Mouse (Mus musculus): Measurements from ENCODE around the gene 0610009B22Rik. TPM values are rescaled to one million over a fixed set of nuclear protein-coding genes. Genes with fewer than 3 reads are reported as not detected.
A peak's percentile ranks its signal among the peaks of the same experiment; 100 is the strongest.
"Not testable (repeated sequence)": the region's sequence is repeated elsewhere in the genome, so short reads cannot be mapped to it uniquely, and the experiment has no call there.

The 0610009B22Rik gene
- polyA plus RNA-seq (2015; fragmentation: Nextera tagmentation; extraction: Ambion mirVana), result 34.4 and 36.0 TPM in 2 replicates

- peak within 1 kb of the TSS; percentile 79 for H3K4me3 ChIP-seq (ENCODE audit: low read depth, low read length)
- H3K9ac ChIP-seq (ENCODE audit: low read depth, low read length), result peak within 1 kb of the TSS; percentile 83
- H3K9me3 ChIP-seq (replicated peaks; ENCODE audit: control insufficient read depth, low read length), result no peaks in the 10 kb centered on the region
- H3K4me2 ChIP-seq (ENCODE audit: low read depth, low read length), result peak within 1 kb of the TSS; percentile 89
- H3K4me1 ChIP-seq (ENCODE audit: control insufficient read depth, low read depth, low read length), result peaks cover 10% of the 10 kb centered on the region
- no peaks in the 10 kb centered on the region; the same call in 1 of the 2 replicates for H3K36me3 ChIP-seq (ENCODE audit: control insufficient read depth, insufficient read depth)
- peak; percentile 98 for ATAC-seq (ENCODE audit: low read depth)
- WGBS (ENCODE audit: insufficient replicate concordance), result under 1% methylated on average over 60 of the region's 60 CpGs
- H3K27me3 ChIP-seq (ENCODE audit: control insufficient read depth, insufficient read depth, low read depth, low read length), result no peaks in the 10 kb centered on the region; the same call in 1 of the 2 replicates
- H3K27ac ChIP-seq (ENCODE audit: low read length), result peak within 1 kb of the TSS; percentile 91
These were observed at the start of gene 0610009B22Rik for GRCm38 (mm10) chr11:51688330-51689328. Gene 0610009B22Rik (minus strand): TSS chr11:51688874.

DNA sequence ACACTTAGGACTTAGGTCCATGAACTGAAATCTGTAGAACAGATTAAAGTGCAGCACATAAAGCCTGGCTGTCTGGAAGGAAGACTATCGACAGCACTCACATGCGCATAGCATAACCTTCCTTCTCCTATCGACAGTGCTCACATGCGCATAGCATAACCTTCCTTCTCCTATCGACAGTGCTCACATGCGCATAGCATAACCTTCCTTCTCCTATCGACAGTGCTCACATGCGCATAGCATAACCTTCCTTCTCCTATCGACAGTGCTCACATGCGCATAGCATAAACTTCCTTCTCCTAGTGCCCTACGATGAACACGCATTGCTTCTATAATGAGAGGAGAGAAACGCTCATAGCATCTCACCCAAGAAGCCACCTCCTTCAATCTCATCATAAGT, 45.5 kb upstream of the 0610009B22Rik start:
- not testable (repeated sequence) for H3K9ac ChIP-seq (ENCODE audit: low read depth, low read length); ATAC-seq (ENCODE audit: low read depth); H3K4me3 ChIP-seq (ENCODE audit: low read depth, low read length); H3K9me3 ChIP-seq (replicated peaks; ENCODE audit: control insufficient read depth, low read length); H3K4me2 ChIP-seq (ENCODE audit: low read depth, low read length); H3K27me3 ChIP-seq (ENCODE audit: control insufficient read depth, insufficient read depth, low read depth, low read length); H3K27ac ChIP-seq (ENCODE audit: low read length)
- Histone ChIP-seq H3K36me3 (ENCODE audit: control insufficient read depth, insufficient read depth) (peaks cover 12% of the 10 kb centered on the region; the same call in 1 of the 2 replicates), H3K4me1 (ENCODE audit: control insufficient read depth, low read depth, low read length) (peaks cover 11% of the 10 kb centered on the region)
- 84% methylated on average over 11 of the region's 13 CpGs for WGBS (ENCODE audit: insufficient replicate concordance)

DNA sequence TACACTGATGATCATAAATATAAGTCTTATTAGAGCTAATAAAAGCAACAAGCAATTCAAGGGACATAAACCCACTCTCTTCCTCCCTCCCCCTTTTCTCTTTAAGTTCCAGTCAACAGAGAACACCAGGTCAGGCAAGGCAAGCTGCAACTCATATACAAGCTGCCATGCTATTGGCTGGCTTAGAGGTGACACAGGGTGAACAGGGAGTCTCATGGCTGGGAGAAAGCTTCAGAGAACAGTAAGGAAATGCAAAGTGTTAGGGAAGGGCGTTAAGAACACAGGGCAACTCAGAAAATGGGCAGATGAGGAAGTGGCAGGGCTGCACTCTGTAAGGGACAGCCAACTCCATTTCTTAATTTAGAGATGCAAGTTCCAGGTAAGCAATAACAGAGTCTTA, 44.2 kb upstream of the 0610009B22Rik start:
- 59% methylated on average over 1 of the region's 1 CpGs for WGBS (ENCODE audit: insufficient replicate concordance)
- peaks cover 12% of the 10 kb centered on the region; the same call in 1 of the 2 replicates for H3K36me3 ChIP-seq (ENCODE audit: control insufficient read depth, insufficient read depth)
- ATAC-seq (ENCODE audit: low read depth), result no peak

DNA sequence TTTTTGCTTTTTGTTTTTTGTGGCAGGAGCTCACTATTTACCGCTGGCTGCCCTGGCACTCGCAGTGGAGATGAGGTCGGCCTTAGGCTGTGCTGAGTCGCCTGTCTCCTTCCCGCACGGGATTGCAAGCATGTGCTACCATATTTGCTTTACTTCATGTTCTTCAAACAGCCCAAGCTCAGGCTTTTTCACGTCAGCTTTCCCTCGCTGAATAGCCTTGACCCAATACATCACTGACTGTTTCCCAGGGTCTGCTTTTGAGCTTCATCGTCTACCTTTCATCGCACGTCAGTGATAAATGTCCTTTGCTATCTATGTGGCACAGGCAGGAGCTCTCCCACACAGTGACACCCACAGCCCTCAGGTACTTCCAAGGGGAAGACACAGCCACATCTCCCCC, 32.4 kb upstream of the 0610009B22Rik start:
- no peak for ATAC-seq (ENCODE audit: low read depth)
- H3K36me3 ChIP-seq (ENCODE audit: control insufficient read depth, insufficient read depth), result peaks cover 33% of the 10 kb centered on the region
- 82% methylated on average over 11 of the region's 11 CpGs for WGBS (ENCODE audit: insufficient replicate concordance)

More for the DNA sequence above, 44.2 kb upstream of the 0610009B22Rik start:
- Histone ChIP-seq H3K4me1 (ENCODE audit: control insufficient read depth, low read depth, low read length) (no peaks in the 10 kb centered on the region), H3K4me2 (ENCODE audit: low read depth, low read length) (no peak overlapping the region), H3K27me3 (ENCODE audit: control insufficient read depth, insufficient read depth, low read depth, low read length) (no peaks in the 10 kb centered on the region), H3K9me3 (replicated peaks; ENCODE audit: control insufficient read depth, low read length) (no peaks in the 10 kb centered on the region), H3K9ac (ENCODE audit: low read depth, low read length) (no peak overlapping the region), H3K27ac (ENCODE audit: low read length) (no peak overlapping the region), H3K4me3 (ENCODE audit: low read depth, low read length) (no peak overlapping the region)

DNA sequence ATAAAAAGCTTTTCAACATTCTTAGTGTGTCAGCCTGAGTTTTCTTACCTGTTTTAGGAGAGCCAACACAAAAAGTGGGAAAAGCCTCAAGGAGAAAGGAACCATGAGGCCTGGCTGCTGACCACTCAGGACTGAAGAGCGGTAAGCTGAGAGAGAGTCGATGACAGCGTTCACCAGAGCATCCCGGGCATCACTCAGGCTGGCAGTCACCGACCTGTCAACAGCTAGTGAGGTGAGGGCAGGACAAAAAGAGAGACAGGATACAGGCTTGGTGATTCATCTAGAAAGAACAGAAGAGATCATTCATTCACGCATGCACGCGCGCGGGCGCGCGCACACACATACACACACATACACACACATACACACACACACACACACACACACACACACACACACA, 18.4 kb upstream of the 0610009B22Rik start:
- H3K4me2 ChIP-seq (ENCODE audit: low read depth, low read length), result no peak overlapping the region
- no peak overlapping the region for H3K27ac ChIP-seq (ENCODE audit: low read length)
- no peak overlapping the region for H3K9ac ChIP-seq (ENCODE audit: low read depth, low read length)
- no peak for ATAC-seq (ENCODE audit: low read depth)
- H3K9me3 ChIP-seq (replicated peaks; ENCODE audit: control insufficient read depth, low read length), result no peaks in the 10 kb centered on the region
- H3K36me3 ChIP-seq (ENCODE audit: control insufficient read depth, insufficient read depth), result peaks cover 27% of the 10 kb centered on the region
- WGBS (ENCODE audit: insufficient replicate concordance), result 96% methylated on average over 13 of the region's 13 CpGs
- no peaks in the 10 kb centered on the region for H3K4me1 ChIP-seq (ENCODE audit: control insufficient read depth, low read depth, low read length)
- no peaks in the 10 kb centered on the region for H3K27me3 ChIP-seq (ENCODE audit: control insufficient read depth, insufficient read depth, low read depth, low read length)
- no peak overlapping the region for H3K4me3 ChIP-seq (ENCODE audit: low read depth, low read length)

More for the DNA sequence above, 32.4 kb upstream of the 0610009B22Rik start:
- Histone ChIP-seq H3K9me3 (replicated peaks; ENCODE audit: control insufficient read depth, low read length) (no peaks in the 10 kb centered on the region), H3K4me3 (ENCODE audit: low read depth, low read length) (no peak overlapping the region), H3K27me3 (ENCODE audit: control insufficient read depth, insufficient read depth, low read depth, low read length) (no peaks in the 10 kb centered on the region), H3K9ac (ENCODE audit: low read depth, low read length) (no peak overlapping the region), H3K27ac (ENCODE audit: low read length) (no peak overlapping the region), H3K4me2 (ENCODE audit: low read depth, low read length) (no peak overlapping the region), H3K4me1 (ENCODE audit: control insufficient read depth, low read depth, low read length) (no peaks in the 10 kb centered on the region)

DNA sequence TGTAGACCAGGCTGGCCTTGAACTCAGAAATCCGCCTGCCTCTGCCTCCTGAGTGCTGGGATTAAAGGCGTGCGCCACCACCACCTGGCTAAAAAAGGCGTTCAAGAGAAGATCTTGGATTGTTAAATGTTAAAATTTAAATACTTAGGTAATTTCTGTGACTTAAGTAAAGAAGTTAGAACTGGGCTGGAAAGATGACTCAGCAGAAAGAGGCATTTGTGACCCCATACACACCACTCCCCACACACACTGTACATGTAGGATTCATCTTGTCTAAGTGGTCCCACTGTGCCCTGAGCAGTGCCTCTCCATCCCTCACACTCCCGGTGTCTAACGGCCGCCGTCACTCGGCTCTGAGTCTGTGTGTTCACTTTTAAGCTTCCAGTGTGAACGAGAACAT, 17.8 kb upstream of the 0610009B22Rik start:
- Histone ChIP-seq H3K36me3 (ENCODE audit: control insufficient read depth, insufficient read depth) (peaks cover 23% of the 10 kb centered on the region), H3K27me3 (ENCODE audit: control insufficient read depth, insufficient read depth, low read depth, low read length) (no peaks in the 10 kb centered on the region), H3K27ac (ENCODE audit: low read length) (no peak overlapping the region), H3K4me3 (ENCODE audit: low read depth, low read length) (no peak overlapping the region), H3K9me3 (replicated peaks; ENCODE audit: control insufficient read depth, low read length) (no peaks in the 10 kb centered on the region), H3K9ac (ENCODE audit: low read depth, low read length) (no peak overlapping the region), H3K4me2 (ENCODE audit: low read depth, low read length) (no peak overlapping the region), H3K4me1 (ENCODE audit: control insufficient read depth, low read depth, low read length) (no peaks in the 10 kb centered on the region)
- 89% methylated on average over 10 of the region's 10 CpGs for WGBS (ENCODE audit: insufficient replicate concordance)
- ATAC-seq (ENCODE audit: low read depth), result no peak

DNA sequence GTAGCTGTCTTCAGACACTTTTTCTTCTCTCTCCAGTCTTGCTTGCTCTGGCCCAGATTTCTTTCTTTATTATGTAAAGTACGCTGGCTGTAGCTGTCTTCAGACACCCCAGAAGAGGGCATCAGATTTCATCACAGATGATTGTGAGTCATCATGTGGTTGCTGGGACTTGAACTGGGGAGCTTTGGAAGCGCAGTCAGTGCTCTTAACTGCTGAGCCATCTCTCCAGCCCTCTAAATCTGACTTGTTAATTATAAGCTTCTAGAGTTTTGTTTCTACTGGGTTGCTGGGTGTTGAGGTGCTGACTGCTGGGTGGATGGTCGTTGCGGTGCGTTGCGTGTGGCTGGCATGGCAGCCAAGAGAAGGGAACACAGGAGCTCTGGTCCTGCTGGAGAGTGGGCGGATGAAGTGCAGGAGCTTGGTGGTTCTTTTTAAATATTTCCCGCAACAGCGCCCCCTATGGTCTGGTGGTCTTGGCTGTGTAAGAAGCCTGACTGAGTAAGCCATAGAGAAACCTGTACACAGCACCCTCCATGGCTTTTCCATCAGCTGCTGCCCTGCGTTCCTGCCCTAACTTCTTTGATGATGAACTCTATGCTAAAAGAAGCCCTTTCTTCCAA, 14.8 kb upstream of the 0610009B22Rik start:
- Histone ChIP-seq H3K4me1 (ENCODE audit: control insufficient read depth, low read depth, low read length) (no peaks in the 10 kb centered on the region), H3K4me3 (ENCODE audit: low read depth, low read length) (no peak overlapping the region), H3K4me2 (ENCODE audit: low read depth, low read length) (no peak overlapping the region), H3K36me3 (ENCODE audit: control insufficient read depth, insufficient read depth) (peaks cover 28% of the 10 kb centered on the region), H3K27ac (ENCODE audit: low read length) (no peak overlapping the region), H3K27me3 (ENCODE audit: control insufficient read depth, insufficient read depth, low read depth, low read length) (no peaks in the 10 kb centered on the region), H3K9me3 (replicated peaks; ENCODE audit: control insufficient read depth, low read length) (no peaks in the 10 kb centered on the region), H3K9ac (ENCODE audit: low read depth, low read length) (no peak overlapping the region)
- 68% methylated on average over 10 of the region's 10 CpGs for WGBS (ENCODE audit: insufficient replicate concordance)
- ATAC-seq (ENCODE audit: low read depth), result no peak

DNA sequence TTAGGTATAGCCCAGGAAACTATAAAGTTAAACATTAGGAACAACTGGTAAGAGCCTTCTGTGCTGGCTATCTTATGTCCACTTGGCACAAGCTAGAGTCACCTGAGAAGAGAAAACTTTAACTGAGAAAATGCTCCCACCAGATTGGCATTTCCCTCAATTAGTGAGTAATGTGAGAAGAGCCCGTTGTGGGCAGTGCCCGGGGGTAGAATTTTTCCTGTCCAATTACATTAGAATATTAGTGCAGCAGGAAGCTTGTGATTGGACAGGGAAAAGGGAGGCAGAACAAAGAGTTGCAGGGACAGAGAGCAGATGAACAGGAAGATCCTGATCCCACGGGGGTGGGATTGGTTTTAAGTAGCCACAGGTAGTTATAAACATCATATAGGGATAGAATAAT, 14.2 kb upstream of the 0610009B22Rik start:
- Histone ChIP-seq H3K4me2 (ENCODE audit: low read depth, low read length) (no peak overlapping the region), H3K9ac (ENCODE audit: low read depth, low read length) (no peak overlapping the region), H3K4me3 (ENCODE audit: low read depth, low read length) (no peak overlapping the region), H3K27ac (ENCODE audit: low read length) (no peak overlapping the region), H3K9me3 (replicated peaks; ENCODE audit: control insufficient read depth, low read length) (no peaks in the 10 kb centered on the region), H3K27me3 (ENCODE audit: control insufficient read depth, insufficient read depth, low read depth, low read length) (no peaks in the 10 kb centered on the region), H3K4me1 (ENCODE audit: control insufficient read depth, low read depth, low read length) (no peaks in the 10 kb centered on the region), H3K36me3 (ENCODE audit: control insufficient read depth, insufficient read depth) (peaks cover 31% of the 10 kb centered on the region)
- ATAC-seq (ENCODE audit: low read depth), result no peak
- 70% methylated on average over 3 of the region's 3 CpGs for WGBS (ENCODE audit: insufficient replicate concordance)
